Mouse (Mus musculus): Measurements from ENCODE around the gene Wdhd1.
A peak's percentile ranks its signal among the peaks of the same experiment; 100 is the strongest.

Wdhd1 gene

DNA sequence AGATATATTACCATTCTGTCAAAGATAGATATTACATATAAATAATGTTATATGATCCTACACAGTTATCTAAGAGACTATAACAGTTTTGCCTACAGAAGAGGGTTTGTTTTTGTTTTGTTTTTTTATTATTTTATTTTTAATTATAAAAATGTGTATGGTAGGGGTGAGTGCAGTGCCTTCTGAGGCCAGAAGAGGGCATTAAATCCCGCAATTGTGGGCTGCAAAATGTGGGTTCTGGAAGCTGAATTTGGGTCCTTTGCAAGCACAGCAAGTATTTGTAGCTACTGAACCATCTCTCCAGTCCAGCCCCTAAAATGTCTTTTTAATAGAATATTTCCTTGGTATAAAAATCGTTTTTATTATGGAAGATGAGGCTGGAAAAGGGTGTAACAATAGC, 2.4 kb upstream of the Wdhd1 start:
- no peak for DNase-seq

DNA sequence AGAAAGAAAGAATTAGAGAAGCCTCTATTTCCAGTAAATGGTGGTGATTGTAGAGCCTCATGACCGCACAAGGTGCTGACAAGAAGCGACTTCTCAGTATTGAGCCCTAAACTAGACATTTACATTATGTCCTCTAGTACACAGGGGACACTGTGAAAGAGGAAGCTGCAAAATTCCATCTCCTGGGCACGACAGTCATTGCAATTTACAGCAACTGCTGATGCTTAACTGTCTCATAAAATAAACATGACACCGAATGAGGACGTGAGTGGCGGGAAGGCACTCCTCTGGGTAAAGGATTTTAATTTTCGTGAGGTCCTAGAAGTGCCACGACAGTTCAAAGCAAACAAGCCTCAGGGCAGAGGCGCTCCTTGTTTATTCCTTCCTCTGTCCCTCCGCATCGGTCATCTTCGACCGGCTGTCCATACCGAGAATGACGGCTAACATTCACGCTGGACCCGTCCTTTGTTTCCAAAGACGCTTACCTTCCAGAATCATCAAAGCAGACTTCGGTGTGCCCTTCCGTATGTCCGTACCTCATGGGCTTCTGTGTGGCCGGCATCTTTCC, 537 bp downstream of the Wdhd1 start:
- peak in 1 of 2 experiments; percentile 5 for DNase-seq

- no peak for DNase-seq
Measured at GRCm38 (mm10) chr14:47275417-47275816, 1.2 kb downstream of the Wdhd1 start.

DNA sequence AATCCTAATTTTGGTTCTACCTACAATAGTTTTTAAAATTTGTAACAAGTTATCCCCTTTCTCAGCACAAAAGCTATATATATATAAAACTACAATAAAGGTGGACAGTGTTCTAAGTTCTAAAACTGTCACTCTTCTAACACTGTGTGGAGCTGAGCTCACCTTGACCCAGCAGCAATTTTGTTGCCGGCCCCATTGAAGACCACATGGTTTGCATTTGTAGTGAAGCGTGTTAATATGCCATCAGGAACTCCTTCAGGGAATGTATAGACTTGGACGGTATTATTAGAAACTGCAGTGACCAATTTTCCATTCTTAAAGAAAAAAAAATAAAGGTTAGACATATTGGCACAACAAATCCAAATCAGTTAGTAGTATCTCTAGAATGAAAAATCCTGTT, 2.9 kb downstream of the Wdhd1 start:
- DNase-seq, result no peak

GRCm38 (mm10) chr14:47269706-47270105, 7.0 kb downstream of the Wdhd1 start:
- DNase-seq, result no peak

DNA sequence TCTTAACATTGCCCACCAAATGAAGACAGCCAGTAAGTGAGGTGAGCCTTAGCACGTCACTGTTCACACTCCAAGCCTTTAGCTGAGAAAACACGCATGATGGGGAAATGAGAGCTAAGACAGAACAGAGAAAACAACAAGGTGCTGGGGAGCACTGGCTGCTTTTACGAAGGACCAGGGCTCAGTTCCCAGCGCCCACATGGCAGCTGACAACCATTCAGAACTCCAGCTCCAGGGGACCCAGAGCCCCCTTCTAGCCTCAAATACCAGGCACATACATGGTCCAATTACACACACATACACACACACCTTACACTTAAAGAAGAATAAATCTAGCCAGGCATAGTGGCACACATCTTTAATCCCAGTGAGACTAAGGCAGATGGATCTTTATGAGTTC, 7.6 kb downstream of the Wdhd1 start:
- no peak for DNase-seq

- DNase-seq, result no peak
Measured at GRCm38 (mm10) chr14:47265829-47266228, 10.8 kb downstream of the Wdhd1 start.

- no peak for DNase-seq
Measured at GRCm38 (mm10) chr14:47264866-47265265, 11.8 kb downstream of the Wdhd1 start.

GRCm38 (mm10) chr14:47249839-47250238, 26.8 kb downstream of the Wdhd1 start:
- peak in 1 of 2 experiments; percentile 16 for DNase-seq

DNA sequence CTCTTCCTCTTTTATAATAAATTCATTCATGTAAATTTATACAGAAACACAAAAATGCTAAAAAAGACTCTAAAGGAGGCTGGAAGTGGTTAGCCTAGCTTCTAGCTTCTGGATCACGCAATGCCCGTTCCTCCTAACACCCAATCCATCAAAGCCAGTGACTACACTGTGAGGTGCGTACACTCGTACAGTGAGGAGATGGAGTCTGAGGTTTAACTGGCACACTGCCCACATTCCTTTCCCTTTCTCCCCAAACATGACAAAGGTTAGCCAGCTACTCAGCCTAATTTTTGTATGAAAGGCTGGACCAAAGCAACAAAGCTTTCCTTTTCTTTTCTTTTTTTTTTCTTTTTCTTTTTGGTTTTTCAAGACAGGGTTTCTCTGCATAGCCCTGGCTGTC, 33.9 kb downstream of the Wdhd1 start:
- DNase-seq, result peak; percentile 18 to 24

DNA sequence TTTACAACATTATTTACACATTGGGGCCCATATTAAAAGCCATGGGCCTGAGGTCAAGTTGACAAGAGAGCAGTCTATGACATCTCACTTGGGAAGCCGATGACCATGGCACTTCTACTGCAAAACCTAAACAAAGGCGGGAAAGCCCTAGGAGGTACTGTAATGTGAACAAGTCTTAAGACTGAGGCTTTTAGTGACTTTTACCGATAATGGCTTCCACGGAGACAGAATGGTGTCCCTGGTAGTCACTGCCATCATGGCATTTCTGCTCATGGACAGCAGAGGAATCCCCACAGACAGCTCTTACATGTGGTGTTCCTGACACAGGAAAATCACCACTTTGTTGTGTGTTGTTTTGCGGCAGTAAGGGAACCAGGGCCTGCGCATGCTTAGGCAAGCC, 35.6 kb downstream of the Wdhd1 start:
- DNase-seq, result no peak

DNA sequence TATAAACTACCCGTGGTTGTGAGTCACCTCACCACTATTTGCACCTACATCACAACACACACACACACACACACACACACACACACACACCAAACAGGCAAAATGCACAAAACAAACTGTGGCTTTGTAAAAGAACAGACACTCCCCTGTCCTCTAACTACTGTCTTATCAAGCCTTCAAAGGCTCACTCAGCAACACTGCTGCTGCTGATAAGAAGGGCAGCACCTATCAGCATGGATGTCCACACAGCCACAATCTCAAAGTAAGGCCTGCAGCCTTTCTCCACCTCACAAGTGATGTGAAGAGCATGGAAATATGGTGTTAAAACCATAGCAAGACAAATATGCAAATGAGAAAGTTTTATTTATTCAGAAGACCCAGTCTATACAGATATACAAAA, 36.1 kb downstream of the Wdhd1 start:
- no peak for DNase-seq

DNA sequence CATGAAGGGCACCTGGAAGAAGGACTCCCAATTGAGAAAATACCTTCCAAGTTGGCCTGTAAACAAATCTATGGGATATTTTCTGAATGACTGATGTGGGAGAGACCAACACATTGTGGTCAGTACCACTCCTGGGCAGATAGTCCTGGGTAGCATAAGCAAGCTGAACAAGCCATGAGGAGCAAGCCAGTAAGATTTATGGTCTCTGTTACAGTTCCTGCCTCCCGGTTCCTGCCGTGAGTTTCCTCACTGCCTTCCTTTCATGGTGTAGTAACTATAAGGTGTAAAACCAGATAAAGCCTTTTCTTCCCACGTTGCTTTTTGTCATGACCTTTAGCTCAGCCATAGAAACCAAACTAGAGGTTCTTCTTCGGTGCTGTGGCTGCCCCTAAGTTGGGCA, 39.4 kb downstream of the Wdhd1 start:
- no peak for DNase-seq

GRCm38 (mm10) chr14:47236491-47236890, 40.2 kb downstream of the Wdhd1 start:
- DNase-seq, result no peak

- DNase-seq, result no peak
Measured at GRCm38 (mm10) chr14:47234526-47235250, 42.0 kb downstream of the Wdhd1 start.

DNA sequence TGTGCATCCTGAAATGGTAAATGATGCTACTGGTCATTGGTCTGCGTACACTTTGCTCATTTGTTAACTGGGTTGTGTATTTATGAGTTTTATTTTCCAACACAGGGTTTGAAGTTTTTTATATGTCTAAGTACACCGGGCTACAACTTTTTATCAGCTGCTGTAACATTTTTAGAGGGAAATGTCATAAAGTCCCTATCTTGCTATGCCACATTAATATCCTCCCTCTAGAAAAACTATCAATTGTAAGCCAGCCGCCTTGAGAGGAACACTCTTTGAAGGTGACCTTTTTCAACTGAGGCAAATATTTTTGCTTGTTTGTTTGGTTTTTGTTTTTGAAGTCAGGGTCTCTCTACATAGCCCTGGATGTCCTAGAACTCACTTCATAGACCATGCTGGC, 42.6 kb downstream of the Wdhd1 start:
- no peak for DNase-seq

GRCm38 (mm10) chr14:47233602-47234001, 43.1 kb downstream of the Wdhd1 start:
- no peak for DNase-seq

DNA sequence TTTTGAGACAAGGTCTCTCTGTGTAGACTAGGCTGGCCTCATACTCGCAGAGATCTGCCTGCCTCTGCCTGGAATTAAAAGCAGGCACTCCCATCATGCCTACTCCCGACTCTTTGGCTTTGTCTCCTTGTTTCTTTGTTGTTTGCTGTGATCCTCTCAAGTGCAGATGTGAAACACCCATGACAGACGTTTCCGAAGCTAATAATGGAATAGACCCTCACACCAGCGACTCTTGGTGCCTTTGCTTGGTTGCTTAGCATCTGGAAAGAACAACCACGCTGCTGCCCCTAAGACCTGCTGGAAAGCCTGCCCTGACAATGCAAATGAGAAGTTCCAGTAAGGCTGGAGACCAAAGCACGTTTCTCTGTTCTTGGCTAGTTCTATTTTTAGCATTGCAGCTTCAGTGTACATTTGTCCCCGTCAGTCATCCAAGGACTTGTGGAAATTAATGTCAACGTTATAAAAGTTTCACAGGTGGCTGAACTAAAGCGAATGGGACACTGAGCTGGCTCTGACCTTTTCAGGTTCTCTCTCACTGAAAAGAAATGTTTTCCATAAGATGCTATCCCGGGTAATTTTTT, 46.8 kb downstream of the Wdhd1 start:
- no peak for DNase-seq

DNA sequence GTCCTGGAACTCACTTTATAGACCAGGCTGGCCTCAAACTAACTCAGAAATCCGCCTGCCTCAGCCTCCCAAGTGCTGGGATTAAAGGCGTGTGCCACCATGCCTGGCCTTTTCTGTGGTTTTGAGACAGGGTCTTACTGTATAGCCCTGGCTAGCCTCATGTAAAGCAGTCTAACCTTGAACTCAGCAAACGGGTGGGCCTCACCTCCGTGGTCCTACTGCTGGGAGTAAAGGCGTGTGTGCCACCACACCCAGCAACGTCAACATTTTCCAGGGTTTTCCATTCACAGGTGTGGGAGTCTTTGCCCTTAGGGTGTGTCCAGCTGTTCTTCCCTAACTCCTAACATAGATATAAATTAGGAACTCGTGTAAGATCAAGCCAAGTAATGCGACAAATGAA, 50.7 kb downstream of the Wdhd1 start:
- DNase-seq, result no peak

DNA sequence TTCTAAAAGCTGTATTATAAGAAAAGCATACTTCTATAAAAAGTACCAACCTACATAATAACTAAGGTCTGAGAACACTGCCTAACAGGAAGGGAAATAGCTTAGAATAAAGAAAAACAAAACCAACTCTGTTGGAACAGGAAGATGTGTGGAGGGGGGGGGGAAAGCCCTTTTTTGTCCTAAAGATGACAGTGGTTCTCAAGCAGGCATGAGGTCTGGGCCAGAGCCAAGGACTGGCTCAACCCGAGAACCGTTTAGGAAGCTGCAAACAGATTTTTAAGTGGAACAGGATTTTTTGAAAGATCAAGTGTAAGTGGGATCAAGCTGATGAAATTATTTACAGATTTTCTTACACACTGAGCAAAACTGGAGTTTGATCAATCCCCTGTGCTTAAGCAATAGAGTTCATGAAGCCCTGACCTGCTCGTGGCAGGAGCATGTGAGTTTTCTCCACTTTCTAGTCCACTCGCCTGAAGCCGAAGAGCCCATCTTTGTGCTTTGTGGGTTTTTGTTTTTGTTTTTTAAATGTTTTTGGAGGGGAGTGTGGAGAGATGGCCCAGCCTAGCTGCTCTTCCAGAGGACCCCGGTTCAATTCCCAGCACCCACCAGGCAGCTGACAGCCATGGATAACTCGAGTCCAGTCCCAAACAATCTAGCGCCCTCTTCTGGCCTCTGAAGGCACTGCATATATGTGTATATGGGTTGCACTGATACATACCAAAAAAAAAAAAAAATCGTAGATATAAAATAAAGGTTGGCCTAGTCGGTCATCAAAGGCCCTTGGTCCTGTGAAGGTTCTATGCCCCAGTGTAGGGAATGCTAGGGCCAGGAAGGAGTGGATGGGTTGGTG, 52.0 kb downstream of the Wdhd1 start:
- DNase-seq, result no peak

DNA sequence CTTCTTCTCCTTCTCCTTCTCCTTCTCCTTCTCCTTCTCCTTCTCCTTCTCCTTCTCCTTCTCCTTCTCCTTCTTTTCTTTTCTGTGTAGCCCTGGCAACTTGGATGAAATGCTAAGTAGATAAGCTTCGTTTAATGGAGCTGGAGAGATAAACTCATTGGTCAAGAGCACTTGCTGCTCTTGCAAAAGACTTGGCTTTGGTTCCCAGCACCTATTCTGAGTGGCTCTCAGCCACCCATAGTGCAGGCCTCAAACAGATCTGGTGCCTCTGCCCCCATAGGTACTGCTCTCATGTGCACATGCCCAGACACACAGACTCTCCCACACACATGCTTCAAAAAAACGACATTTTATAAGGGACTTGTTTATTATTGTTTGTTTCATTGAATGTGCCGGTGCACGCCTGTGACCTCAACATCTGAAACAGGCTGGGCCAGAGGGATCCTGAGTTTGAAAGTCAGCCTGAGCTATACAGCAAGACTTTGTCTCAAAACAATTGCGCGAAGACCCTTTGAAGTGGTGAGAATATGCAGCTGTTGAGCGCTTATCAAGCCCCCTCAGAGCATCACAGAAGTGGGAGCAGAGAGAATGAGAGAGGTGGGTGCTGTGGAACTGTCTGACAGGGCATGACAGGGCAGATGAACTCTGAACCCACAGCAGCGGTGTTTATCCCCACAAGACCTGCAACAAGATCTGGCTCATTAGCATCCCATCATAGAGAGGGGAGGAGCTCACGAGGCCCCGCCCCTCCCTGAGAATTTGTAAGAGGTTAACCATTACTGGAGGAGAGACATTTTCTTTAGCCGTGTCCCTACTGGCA, 53.8 kb downstream of the Wdhd1 start:
- peak; percentile 22 to 37 for DNase-seq

- no peak for DNase-seq
Measured at GRCm38 (mm10) chr14:47221567-47221966, 55.1 kb downstream of the Wdhd1 start.
